Comparison of ENCODE assay signal across 17 mouse cellular contexts in the genomic region with DNA sequence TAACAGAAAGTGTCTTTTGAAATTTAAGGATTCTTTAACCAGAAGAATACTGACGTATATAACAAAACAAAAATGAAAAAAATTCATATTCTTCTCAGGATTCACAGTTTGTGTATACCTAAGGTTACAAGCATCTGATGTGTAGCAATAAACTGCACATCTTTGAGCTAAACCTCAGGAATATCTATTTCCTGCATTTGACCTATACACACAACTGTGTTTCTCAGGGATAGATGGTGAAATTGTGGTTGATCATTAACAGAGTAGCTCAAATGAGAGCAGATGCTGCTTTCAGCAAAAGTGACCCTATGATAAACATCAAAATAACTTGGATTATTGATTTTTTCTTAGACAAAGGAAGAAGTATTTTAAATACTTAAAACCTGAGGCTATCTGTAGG.
"Had no signal": no experiment of that assay in that cellular context is flagged by ENCODE, and none has a peak within 500 bp of the region (broad histone marks: within the 10 kb centered on the region; RNA-seq: fewer than 3 reads in every experiment).

No protein-coding gene starts in this region.

- DNase-seq: lung, adult 2 months; lung, postnatal 14 days; lung, postnatal 36 days; midbrain, embryonic 14.5 days; right cerebral cortex, postnatal 14 days; thymus, postnatal 14 days; thymus, postnatal 36 days had no signal

- H3K27ac ChIP-seq: liver, embryonic 14.5 days; lung, embryonic 15.5 days; macrophage; midbrain, embryonic 12.5 days; neural tube, embryonic 12.5 days; stomach, embryonic 15.5 days; stomach, postnatal 0 days had no signal

- H3K36me3 ChIP-seq: lung, embryonic 15.5 days; midbrain, embryonic 12.5 days; neural tube, embryonic 12.5 days; stomach, embryonic 15.5 days had no signal

- H3K4me2 ChIP-seq: lung, embryonic 15.5 days; midbrain, embryonic 12.5 days; neural tube, embryonic 12.5 days; stomach, embryonic 15.5 days had no signal

- H3K9me3 ChIP-seq: lung, embryonic 15.5 days; megakaryocyte, embryonic 14.5 days; midbrain, embryonic 12.5 days; neural tube, embryonic 12.5 days; stomach, embryonic 15.5 days had no signal

- H3K9ac ChIP-seq: liver, embryonic 14.5 days; lung, embryonic 15.5 days; midbrain, embryonic 12.5 days; neural tube, embryonic 12.5 days; stomach, embryonic 15.5 days had no signal

- ATAC-seq: lung, postnatal 0 days; midbrain, embryonic 16.5 days had no signal

- H3K4me1 ChIP-seq: lung, embryonic 15.5 days; megakaryocyte, embryonic 14.5 days; midbrain, embryonic 12.5 days; neural tube, embryonic 12.5 days; stomach, embryonic 15.5 days had no signal

- H3K27me3 ChIP-seq: lung, embryonic 15.5 days; megakaryocyte, embryonic 14.5 days; midbrain, embryonic 12.5 days; neural tube, embryonic 12.5 days; stomach, embryonic 15.5 days had no signal

- H3K4me3 ChIP-seq: lung, embryonic 15.5 days; megakaryocyte, embryonic 14.5 days; midbrain, embryonic 12.5 days; neural tube, embryonic 12.5 days; stomach, embryonic 15.5 days had no signal
